Mouse (Mus musculus): Measurements from ENCODE around the gene Kcnma1. TPM values are rescaled to one million over a fixed set of nuclear protein-coding genes. Genes with fewer than 3 reads are reported as not detected.
A peak's percentile ranks its signal among the peaks of the same experiment; 100 is the strongest.

Kcnma1 gene
- polyA plus RNA-seq, 1 experiment from 2014 or later, result 2.1 TPM

- Histone ChIP-seq H3K4me1 (replicated peaks; ENCODE audit: insufficient read depth, low read length) (peaks cover 11% of the 10 kb centered on the region; the same call in 1 of the 2 replicates), H3K4me3 (replicated peaks; ENCODE audit: low read depth, low read length) (no peak overlapping the region), H3K36me3 (ENCODE audit: insufficient read depth, low read length) (no peaks in the 10 kb centered on the region), H3K27ac (0 out of 2 replicates have a peak overlapping the region, but pooled peaks have one; percentile 19), H3K4me2 (ENCODE audit: low read length) (no peak overlapping the region), H3K27me3 (ENCODE audit: insufficient read depth, low read length) (no peaks in the 10 kb centered on the region), H3K9me3 (replicated peaks; ENCODE audit: low read length) (no peaks in the 10 kb centered on the region), H3K9ac (ENCODE audit: low read depth, low read length) (no peak overlapping the region)
- ATAC-seq (replicated peaks; ENCODE audit: low FRiP score, low read depth) (peak; percentile 80), DNase-seq (ENCODE audit: low spot score) (peak; percentile 82)
- WGBS, result 28% methylated on average over 10 of the region's 10 CpGs
- no peak; the same call in 1 of the 2 replicates for TF ChIP-seq CTCF (IDR thresholded peaks at IDR 0.05; ENCODE audit: low read depth)
Observed at GRCm38 (mm10) chr14:23835387-23836111, 178.7 kb downstream of the Kcnma1 start.

GRCm38 (mm10) chr14:23831284-23831683 is 183.0 kb downstream of the Kcnma1 start:
- WGBS, result 38% methylated on average over 5 of the region's 5 CpGs
- TF ChIP-seq CTCF (IDR thresholded peaks at IDR 0.05; ENCODE audit: low read depth), result no peak
- Histone ChIP-seq H3K27me3 (ENCODE audit: insufficient read depth, low read length) (no peaks in the 10 kb centered on the region), H3K9me3 (replicated peaks; ENCODE audit: low read length) (no peaks in the 10 kb centered on the region), H3K4me1 (replicated peaks; ENCODE audit: insufficient read depth, low read length) (peaks cover 12% of the 10 kb centered on the region; the same call in 1 of the 2 replicates), H3K9ac (ENCODE audit: low read depth, low read length) (no peak overlapping the region), H3K36me3 (ENCODE audit: insufficient read depth, low read length) (no peaks in the 10 kb centered on the region), H3K4me3 (replicated peaks; ENCODE audit: low read depth, low read length) (no peak overlapping the region), H3K27ac (0 out of 2 replicates have a peak overlapping the region, but pooled peaks have one; percentile 8), H3K4me2 (ENCODE audit: low read length) (no peak overlapping the region)
- ATAC-seq (replicated peaks; ENCODE audit: low FRiP score, low read depth) (peak; percentile 83), DNase-seq (ENCODE audit: low spot score) (peak; percentile 21)

GRCm38 (mm10) chr14:23830316-23830715 is 184.0 kb downstream of the Kcnma1 start:
- H3K27me3 ChIP-seq (ENCODE audit: insufficient read depth, low read length), result no peaks in the 10 kb centered on the region
- no peak overlapping the region for H3K9ac ChIP-seq (ENCODE audit: low read depth, low read length)
- ATAC-seq (replicated peaks; ENCODE audit: low FRiP score, low read depth) (no peak), DNase-seq (ENCODE audit: low spot score) (no peak)
- no peaks in the 10 kb centered on the region for H3K9me3 ChIP-seq (replicated peaks; ENCODE audit: low read length)
- 0 out of 2 replicates have a peak, but pooled peaks cover 8% of the 10 kb centered on the region for H3K4me1 ChIP-seq (replicated peaks; ENCODE audit: insufficient read depth, low read length)
- TF ChIP-seq CTCF (IDR thresholded peaks at IDR 0.05; ENCODE audit: low read depth), result no peak
- H3K36me3 ChIP-seq (ENCODE audit: insufficient read depth, low read length), result no peaks in the 10 kb centered on the region
- H3K4me2 ChIP-seq (ENCODE audit: low read length), result no peak overlapping the region
- WGBS, result 12% methylated on average over 4 of the region's 4 CpGs
- H3K27ac ChIP-seq, result 0 out of 2 replicates have a peak overlapping the region, but pooled peaks have one; percentile 8
- no peak overlapping the region for H3K4me3 ChIP-seq (replicated peaks; ENCODE audit: low read depth, low read length)

- Histone ChIP-seq H3K9ac (ENCODE audit: low read depth, low read length) (no peak overlapping the region), H3K4me1 (replicated peaks; ENCODE audit: insufficient read depth, low read length) (0 out of 2 replicates have a peak, but pooled peaks cover 8% of the 10 kb centered on the region), H3K4me3 (replicated peaks; ENCODE audit: low read depth, low read length) (no peak overlapping the region), H3K9me3 (replicated peaks; ENCODE audit: low read length) (no peaks in the 10 kb centered on the region), H3K36me3 (ENCODE audit: insufficient read depth, low read length) (no peaks in the 10 kb centered on the region), H3K27ac (no peak overlapping the region), H3K27me3 (ENCODE audit: insufficient read depth, low read length) (no peaks in the 10 kb centered on the region), H3K4me2 (ENCODE audit: low read length) (no peak overlapping the region)
- ATAC-seq (replicated peaks; ENCODE audit: low FRiP score, low read depth), result no peak
- 91% methylated on average over 3 of the region's 3 CpGs for WGBS
- no peak for DNase-seq (ENCODE audit: low spot score)
- TF ChIP-seq CTCF (IDR thresholded peaks at IDR 0.05; ENCODE audit: low read depth), result no peak
Observed at GRCm38 (mm10) chr14:23828711-23829320, 185.5 kb downstream of the Kcnma1 start.

- Histone ChIP-seq H3K4me1 (replicated peaks; ENCODE audit: insufficient read depth, low read length) (no peaks in the 10 kb centered on the region), H3K27me3 (ENCODE audit: insufficient read depth, low read length) (no peaks in the 10 kb centered on the region), H3K4me3 (replicated peaks; ENCODE audit: low read depth, low read length) (no peak overlapping the region), H3K36me3 (ENCODE audit: insufficient read depth, low read length) (no peaks in the 10 kb centered on the region), H3K9ac (ENCODE audit: low read depth, low read length) (no peak overlapping the region), H3K9me3 (replicated peaks; ENCODE audit: low read length) (no peaks in the 10 kb centered on the region), H3K4me2 (ENCODE audit: low read length) (no peak overlapping the region), H3K27ac (no peak overlapping the region)
- 80% methylated on average over 2 of the region's 2 CpGs for WGBS
- TF ChIP-seq CTCF (IDR thresholded peaks at IDR 0.05; ENCODE audit: low read depth), result no peak
- DNase-seq (ENCODE audit: low spot score) (no peak), ATAC-seq (replicated peaks; ENCODE audit: low FRiP score, low read depth) (no peak)
Observed at GRCm38 (mm10) chr14:23824937-23825336, 189.4 kb downstream of the Kcnma1 start.

GRCm38 (mm10) chr14:23824267-23824666 is 190.0 kb downstream of the Kcnma1 start:
- no peak for DNase-seq (ENCODE audit: low spot score)
- WGBS, result 63% methylated on average over 4 of the region's 4 CpGs

More at GRCm38 (mm10) chr14:23824267-23824666, 190.0 kb downstream of the Kcnma1 start:
- H3K9me3 ChIP-seq (replicated peaks; ENCODE audit: low read length), result no peaks in the 10 kb centered on the region
- H3K9ac ChIP-seq (ENCODE audit: low read depth, low read length), result no peak overlapping the region
- H3K27ac ChIP-seq, result no peak overlapping the region
- no peak overlapping the region for H3K4me3 ChIP-seq (replicated peaks; ENCODE audit: low read depth, low read length)
- H3K36me3 ChIP-seq (ENCODE audit: insufficient read depth, low read length), result no peaks in the 10 kb centered on the region
- no peak for TF ChIP-seq CTCF (IDR thresholded peaks at IDR 0.05; ENCODE audit: low read depth)
- H3K4me1 ChIP-seq (replicated peaks; ENCODE audit: insufficient read depth, low read length), result no peaks in the 10 kb centered on the region
- H3K27me3 ChIP-seq (ENCODE audit: insufficient read depth, low read length), result no peaks in the 10 kb centered on the region
- ATAC-seq (replicated peaks; ENCODE audit: low FRiP score, low read depth), result no peak
- H3K4me2 ChIP-seq (ENCODE audit: low read length), result no peak overlapping the region
